Mouse (Mus musculus): ENCODE data around the gene Babam2.
"Not testable (repeated sequence)": the region's sequence is repeated elsewhere in the genome, so short reads cannot be mapped to it uniquely, and the experiment has no call there.

GRCm38 (mm10) chr5:31972416-31972815 is 274.9 kb downstream of the Babam2 start:
- TF ChIP-seq CTCF, EP300 (IDR thresholded peaks at IDR 0.05; ENCODE audit: low read depth): not testable (repeated sequence)

Measured in liver, postnatal 0 days (tissue).